Mouse (Mus musculus) limb, embryonic 12.5 days (tissue): ENCODE results near the gene Zgpat. TPM values are rescaled to one million over a fixed set of nuclear protein-coding genes. Genes with fewer than 3 reads are reported as not detected.

Experiments
- ATAC-seq: fragments of 200-750 bp; cut with Nextera tagmentation; 2 replicates; pipeline ENCODE4 v1.8.0; 2017; ENCODE audit warnings: low read depth, moderate TSS enrichment; ENCODE audit not compliant: insufficient number of reproducible peaks, insufficient read depth, low FRiP score, low TSS enrichment
- H3K27ac ChIP-seq: fragments of 300-500 bp; sonication (generic); 2 replicates; pipeline ENCODE4 v1.5.1; 2016; ENCODE audit warnings: mild to moderate bottlenecking, moderate library complexity
- H3K27me3 ChIP-seq: fragments of 300-500 bp; sonication (generic); 2 replicates; pipeline ENCODE4 v1.6.1; 2016; ENCODE audit warnings: mild to moderate bottlenecking, moderate library complexity
- H3K36me3 ChIP-seq: fragments of 300-500 bp; sonication (generic); 2 replicates; pipeline ENCODE4 v1.6.1; 2016; ENCODE audit warnings: mild to moderate bottlenecking, moderate library complexity
- H3K4me1 ChIP-seq: fragments of 300-500 bp; sonication (generic); replicated peaks from 2 replicates; pipeline ENCODE4 v1.6.1; 2016
- H3K4me2 ChIP-seq: fragments of 300-500 bp; sonication (generic); 2 replicates; pipeline ENCODE4 v1.6.1; 2016; ENCODE audit warnings: mild to moderate bottlenecking, moderate library complexity
- H3K4me3 ChIP-seq: fragments of 300-500 bp; sonication (generic); replicated peaks from 2 replicates; pipeline ENCODE4 v1.5.1; 2016; ENCODE audit warnings: mild to moderate bottlenecking
- H3K9ac ChIP-seq: fragments of 300-500 bp; sonication (generic); replicated peaks from 2 replicates; pipeline ENCODE4 v1.6.1; 2016; ENCODE audit warnings: mild to moderate bottlenecking, moderate library complexity
- H3K9me3 ChIP-seq: fragments of 300-500 bp; sonication (generic); 2 replicates; pipeline ENCODE4 v1.6.1; 2016; ENCODE audit warnings: mild to moderate bottlenecking, moderate library complexity
- WGBS: fragments of 180-500 bp; shearing (Covaris S2); methylation state at CpG from one replicate; pipeline ENCODE4 v1.1.7; 2016; 5-methylcytosine and 5-hydroxymethylcytosine counted together
- polyA plus RNA-seq: library from polyadenylated mRNA; unstranded; fragments of >200 nt; fragmentation: Nextera tagmentation; extraction: Ambion mirVana; gene quantifications from 2 replicates; pipeline ENCODE4 v1.2.1, GENCODE M21; 2016

Zgpat gene
- polyA plus RNA-seq, 1 experiment from 2014 or later = 54.9 TPM

DNA sequence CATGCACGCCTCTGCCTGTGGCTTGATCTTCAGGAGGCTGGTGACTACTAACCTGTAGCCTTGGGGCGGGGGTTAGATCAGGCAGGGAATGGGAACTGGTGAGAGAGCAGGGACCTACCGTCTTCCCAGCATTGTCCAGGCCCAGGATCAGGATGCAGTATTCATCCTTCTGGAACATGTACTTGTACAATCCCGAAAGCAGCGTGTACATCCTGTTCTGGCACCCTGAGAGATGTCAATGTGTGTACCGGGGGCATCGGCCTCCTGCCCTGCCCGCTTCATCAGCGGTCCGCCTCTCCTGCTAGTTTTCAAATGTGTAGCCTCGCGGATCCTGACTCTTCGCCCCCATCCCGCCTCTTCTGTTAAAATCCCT lies 255 bp upstream of the Zgpat start:
- Histone ChIP-seq H3K27me3 (no peaks in the 10 kb centered on the region), H3K4me2 (peak overlapping the region; percentile 94), H3K36me3 (peaks cover 54% of the 10 kb centered on the region), H3K9me3 (no peaks in the 10 kb centered on the region), H3K4me3 (peak overlapping the region; percentile 78), H3K27ac (peak overlapping the region; percentile 90), H3K4me1 (peaks cover 26% of the 10 kb centered on the region), H3K9ac (peak overlapping the region; percentile 87)
- WGBS = 7% methylated on average over 14 of the region's 14 CpGs
- ATAC-seq = 0 out of 2 replicates have a peak, but pooled peaks have one; percentile 9

DNA sequence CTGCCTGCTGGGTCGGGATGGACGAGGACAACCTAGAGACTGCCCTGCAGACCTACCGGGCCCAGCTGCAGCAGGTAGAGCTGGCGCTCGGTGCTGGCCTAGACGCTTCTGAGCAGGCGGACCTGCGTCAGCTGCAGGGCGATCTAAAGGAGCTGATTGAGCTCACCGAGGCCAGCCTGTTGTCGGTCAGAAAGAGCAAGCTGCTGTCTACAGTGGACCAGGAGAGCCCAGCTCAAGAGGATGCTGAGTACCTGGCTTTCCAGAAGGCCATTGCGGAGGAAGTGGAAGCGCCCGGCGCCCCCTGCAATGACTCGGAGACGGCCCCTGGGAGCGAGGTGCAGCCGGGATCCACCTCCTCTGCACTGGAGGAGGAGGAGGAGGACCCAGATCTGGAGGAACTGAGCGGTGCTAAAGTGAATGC lies 937 bp downstream of the Zgpat start:
- peaks cover 54% of the 10 kb centered on the region for H3K36me3 ChIP-seq
- peak overlapping the region; percentile 78 for H3K4me3 ChIP-seq
- peak; percentile 55 for ATAC-seq
- H3K27ac ChIP-seq = peak overlapping the region; percentile 90
- H3K9me3 ChIP-seq = no peaks in the 10 kb centered on the region
- H3K4me2 ChIP-seq = peak overlapping the region; percentile 94
- peaks cover 26% of the 10 kb centered on the region for H3K4me1 ChIP-seq
- no peaks in the 10 kb centered on the region for H3K27me3 ChIP-seq
- peak overlapping the region; percentile 87 for H3K9ac ChIP-seq
- under 1% methylated on average over 20 of the region's 20 CpGs for whole genome bisulfite sequencing

DNA sequence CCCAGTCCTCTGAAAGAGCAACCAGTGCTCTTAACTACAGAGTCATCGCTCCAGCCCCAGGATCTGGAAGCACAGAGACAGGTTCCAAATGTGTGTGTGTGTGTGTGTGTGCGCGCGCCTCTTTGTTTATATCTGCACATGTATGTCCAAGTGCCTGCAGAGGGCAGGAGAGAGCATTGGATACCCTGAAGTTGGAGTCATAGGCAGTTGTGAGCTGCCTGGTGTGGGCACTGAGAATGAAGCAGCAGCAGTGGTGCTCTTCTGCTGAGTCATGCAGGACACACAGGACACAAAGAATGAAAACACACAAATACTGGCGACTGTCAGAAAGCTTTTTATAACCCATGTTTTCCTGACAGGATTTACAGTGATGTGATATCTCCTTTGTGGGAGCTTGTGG lies 5.3 kb downstream of the Zgpat start:
- Histone ChIP-seq H3K4me2 (no peak overlapping the region), H3K9me3 (no peaks in the 10 kb centered on the region), H3K27ac (no peak overlapping the region), H3K4me3 (no peak overlapping the region), H3K4me1 (peaks cover 18% of the 10 kb centered on the region), H3K36me3 (peaks cover 41% of the 10 kb centered on the region), H3K9ac (no peak overlapping the region), H3K27me3 (no peaks in the 10 kb centered on the region)
- WGBS = 95% methylated on average over 5 of the region's 5 CpGs
- no peak for ATAC-seq

DNA sequence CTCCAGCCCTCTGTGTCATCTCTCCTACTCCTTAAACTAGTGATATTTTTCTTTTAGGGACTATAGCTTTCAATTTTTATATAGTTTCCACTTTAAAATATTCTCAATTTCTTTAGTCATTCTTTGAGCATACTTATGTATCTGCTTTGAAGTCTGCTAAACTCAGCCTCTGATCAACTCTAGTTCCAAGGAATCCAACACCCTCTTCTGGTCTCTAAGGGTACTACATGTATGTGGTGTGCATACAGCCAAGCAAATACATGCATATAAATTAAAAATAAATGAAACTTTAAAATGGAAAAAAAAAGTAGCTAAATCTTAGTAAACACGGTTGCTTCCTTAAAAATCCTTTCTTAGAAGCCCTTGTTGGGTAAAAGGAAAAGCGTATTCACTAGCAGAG lies 11.1 kb downstream of the Zgpat start:
- Histone ChIP-seq H3K4me3 (no peak overlapping the region), H3K27ac (no peak overlapping the region), H3K36me3 (peaks cover 39% of the 10 kb centered on the region), H3K9ac (no peak overlapping the region), H3K4me1 (no peaks in the 10 kb centered on the region), H3K4me2 (no peak overlapping the region), H3K27me3 (no peaks in the 10 kb centered on the region), H3K9me3 (no peaks in the 10 kb centered on the region)
- 92% methylated on average over 2 of the region's 2 CpGs for WGBS
- no peak for ATAC-seq

DNA sequence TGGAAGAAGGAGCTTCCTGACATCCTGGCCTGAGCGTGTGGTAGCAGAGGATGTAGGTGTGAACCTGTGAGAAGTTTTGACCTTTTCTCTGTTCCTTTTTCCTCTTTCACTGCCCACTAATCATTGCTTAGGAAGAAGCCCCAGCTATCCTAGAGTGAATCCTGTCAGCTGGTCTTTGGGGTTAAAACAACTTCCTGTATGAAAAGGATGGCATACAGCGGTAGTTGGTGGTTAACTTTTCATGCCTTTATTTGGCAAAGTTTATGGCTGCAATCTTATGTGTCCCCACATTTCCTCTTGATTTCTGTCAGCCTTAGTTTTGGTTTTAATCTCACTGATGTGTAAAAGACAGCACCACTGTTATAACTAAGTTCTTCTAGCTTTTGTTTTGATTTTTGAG lies 12.5 kb downstream of the Zgpat start:
- Histone ChIP-seq H3K4me2 (no peak overlapping the region), H3K4me3 (no peak overlapping the region), H3K36me3 (peaks cover 41% of the 10 kb centered on the region), H3K4me1 (no peaks in the 10 kb centered on the region), H3K27me3 (no peaks in the 10 kb centered on the region), H3K9ac (no peak overlapping the region), H3K9me3 (no peaks in the 10 kb centered on the region), H3K27ac (no peak overlapping the region)
- no peak for ATAC-seq
- 79% methylated on average over 2 of the region's 2 CpGs for WGBS

DNA sequence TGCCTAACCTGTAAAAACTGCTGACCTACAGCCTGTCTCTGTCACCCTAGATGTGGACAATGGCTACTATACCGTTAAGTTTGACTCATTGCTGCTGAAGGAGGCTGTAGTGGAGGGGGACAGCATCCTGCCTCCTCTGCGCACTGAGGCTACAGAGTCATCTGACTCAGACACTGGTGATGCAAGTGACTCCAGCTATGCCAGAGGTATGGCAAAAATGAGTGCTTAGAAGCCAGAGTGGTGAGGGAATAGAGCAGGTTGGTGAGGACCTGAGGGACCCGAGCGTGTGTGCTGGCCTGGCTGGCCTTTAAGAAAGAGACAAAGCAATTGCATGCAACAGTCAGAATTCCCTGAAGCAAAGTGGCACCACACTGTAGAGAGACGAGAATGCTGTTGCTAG lies 14.0 kb downstream of the Zgpat start:
- H3K9me3 ChIP-seq = no peaks in the 10 kb centered on the region
- WGBS = 89% methylated on average over 5 of the region's 5 CpGs
- H3K27ac ChIP-seq = no peak overlapping the region
- no peak overlapping the region for H3K4me2 ChIP-seq
- no peak overlapping the region for H3K4me3 ChIP-seq
- no peak overlapping the region for H3K9ac ChIP-seq
- no peak for ATAC-seq
- H3K27me3 ChIP-seq = no peaks in the 10 kb centered on the region
- H3K4me1 ChIP-seq = no peaks in the 10 kb centered on the region
- H3K36me3 ChIP-seq = peaks cover 56% of the 10 kb centered on the region

DNA sequence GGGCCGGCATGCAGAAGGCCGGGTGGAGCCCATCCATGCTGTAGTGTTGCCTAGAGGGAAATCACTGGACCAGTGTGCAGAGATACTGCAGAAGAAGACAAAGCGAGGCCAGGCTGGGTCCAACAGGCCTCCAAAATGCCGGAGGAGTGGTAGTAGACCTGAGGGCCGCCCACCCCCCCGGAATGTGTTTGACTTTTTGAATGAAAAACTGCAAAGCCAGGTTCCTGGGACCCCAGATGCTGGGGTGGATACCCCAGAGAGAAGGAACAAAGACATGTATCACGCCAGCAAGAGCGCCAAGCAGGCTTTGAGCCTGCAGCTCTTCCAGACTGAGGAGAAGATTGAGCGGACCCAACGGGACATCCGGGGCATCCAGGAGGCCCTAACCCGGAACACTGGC lies 15.1 kb downstream of the Zgpat start, which contains the start of gene Lime1:
Gene Lime1 (plus strand): TSS at position 301 of the 400 bp plus-strand sequence.
- H3K36me3 ChIP-seq = peaks cover 67% of the 10 kb centered on the region
- H3K27ac ChIP-seq = no peak within 1 kb of the TSS
- H3K4me1 ChIP-seq = no peaks in the 10 kb centered on the region
- no peak within 1 kb of the TSS for H3K9ac ChIP-seq
- H3K4me3 ChIP-seq = no peak within 1 kb of the TSS
- H3K27me3 ChIP-seq = no peaks in the 10 kb centered on the region
- H3K9me3 ChIP-seq = no peaks in the 10 kb centered on the region
- no peak for ATAC-seq
- WGBS = 95% methylated on average over 12 of the region's 12 CpGs
- H3K4me2 ChIP-seq = no peak within 1 kb of the TSS

DNA sequence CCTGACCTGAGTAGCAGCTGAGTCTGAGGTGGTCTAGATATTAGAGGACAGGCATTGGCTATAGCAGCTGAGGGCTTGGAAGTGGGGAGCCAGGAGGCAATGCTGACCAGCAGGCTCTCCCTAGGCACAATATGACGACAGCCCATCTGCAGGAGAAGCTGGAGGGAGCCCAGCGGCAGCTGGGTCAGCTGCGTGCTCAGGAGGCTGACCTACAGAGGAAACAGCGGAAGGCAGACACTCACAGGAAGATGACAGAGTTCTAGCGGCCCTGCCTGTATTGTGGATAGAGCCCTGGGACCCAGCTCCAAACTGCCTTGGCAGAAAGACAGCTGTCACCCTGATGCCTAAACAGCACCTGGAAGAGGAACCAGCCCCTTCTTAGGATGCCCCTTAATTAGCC lies 15.5 kb downstream of the Zgpat start:
- H3K9ac ChIP-seq = no peak overlapping the region
- H3K4me1 ChIP-seq = no peaks in the 10 kb centered on the region
- 84% methylated on average over 5 of the region's 5 CpGs for WGBS
- no peak for ATAC-seq
- H3K36me3 ChIP-seq = peaks cover 72% of the 10 kb centered on the region
- H3K9me3 ChIP-seq = no peaks in the 10 kb centered on the region
- no peak overlapping the region for H3K27ac ChIP-seq
- no peak overlapping the region for H3K4me3 ChIP-seq
- H3K27me3 ChIP-seq = no peaks in the 10 kb centered on the region
- H3K4me2 ChIP-seq = no peak overlapping the region

DNA sequence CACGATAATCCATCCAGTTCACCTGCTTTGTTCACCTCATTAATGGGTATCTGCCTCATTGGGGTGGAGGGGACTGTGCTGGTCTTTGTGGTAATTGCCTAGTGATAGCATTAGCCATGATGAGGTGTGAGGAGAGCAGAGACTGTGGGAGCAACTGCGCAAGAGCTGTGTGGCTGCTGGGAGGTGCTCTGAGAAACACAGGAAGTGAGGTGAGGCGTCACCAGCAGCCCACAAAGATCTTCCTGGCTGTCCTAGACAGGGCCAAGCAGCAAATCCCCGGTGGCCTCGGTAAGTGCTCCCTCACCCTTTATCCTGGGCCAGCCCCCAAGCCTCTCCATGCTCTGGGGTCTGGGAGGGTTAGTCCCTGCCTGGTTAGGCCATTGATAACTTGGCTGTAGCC lies 16.4 kb downstream of the Zgpat start:
- H3K36me3 ChIP-seq = peaks cover 79% of the 10 kb centered on the region
- H3K9me3 ChIP-seq = no peaks in the 10 kb centered on the region
- no peak for ATAC-seq
- H3K27me3 ChIP-seq = no peaks in the 10 kb centered on the region
- H3K27ac ChIP-seq = no peak overlapping the region
- H3K4me1 ChIP-seq = no peaks in the 10 kb centered on the region
- 93% methylated on average over 5 of the region's 5 CpGs for WGBS
- H3K9ac ChIP-seq = no peak overlapping the region
- no peak overlapping the region for H3K4me3 ChIP-seq
- H3K4me2 ChIP-seq = no peak overlapping the region

DNA sequence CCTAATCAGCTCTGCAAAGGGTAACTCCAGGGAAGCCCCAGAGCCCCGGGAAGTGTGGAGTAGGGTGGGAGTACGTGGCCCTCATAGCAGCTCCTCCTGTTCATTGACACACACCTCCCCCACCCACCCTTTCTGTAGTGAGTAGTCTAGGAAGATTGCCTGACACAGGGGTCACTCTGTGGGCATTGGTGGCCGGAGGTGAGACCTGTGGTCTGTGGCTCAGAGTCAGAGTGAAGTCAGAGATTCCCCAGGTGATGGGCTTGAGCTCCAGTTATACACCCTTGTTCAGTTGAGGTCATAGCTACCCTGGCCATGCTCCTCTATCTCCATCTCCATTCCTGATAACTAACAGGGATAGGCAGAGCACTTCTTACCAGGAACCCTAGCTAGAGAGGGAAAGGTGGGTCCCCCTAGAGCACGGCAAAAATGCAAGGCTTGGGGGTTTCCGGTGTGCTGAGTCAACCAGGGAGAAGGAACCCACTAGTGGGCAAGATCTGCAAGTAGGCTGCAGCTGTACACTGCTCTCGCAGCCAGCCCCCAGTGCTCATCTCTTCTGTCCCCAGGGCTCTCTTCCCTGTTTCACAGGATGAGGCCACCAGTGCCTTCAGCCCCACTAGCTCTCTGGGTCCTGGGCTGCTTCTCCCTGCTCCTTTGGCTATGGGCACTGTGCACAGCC lies 17.0 kb downstream of the Zgpat start:
- no peaks in the 10 kb centered on the region for H3K9me3 ChIP-seq
- H3K36me3 ChIP-seq = peaks cover 86% of the 10 kb centered on the region
- H3K27me3 ChIP-seq = no peaks in the 10 kb centered on the region
- H3K4me3 ChIP-seq = no peak overlapping the region
- H3K4me2 ChIP-seq = no peak overlapping the region
- no peak for ATAC-seq
- H3K9ac ChIP-seq = no peak overlapping the region
- no peak overlapping the region for H3K27ac ChIP-seq
- 87% methylated on average over 6 of the region's 6 CpGs for WGBS
- H3K4me1 ChIP-seq = no peaks in the 10 kb centered on the region

DNA sequence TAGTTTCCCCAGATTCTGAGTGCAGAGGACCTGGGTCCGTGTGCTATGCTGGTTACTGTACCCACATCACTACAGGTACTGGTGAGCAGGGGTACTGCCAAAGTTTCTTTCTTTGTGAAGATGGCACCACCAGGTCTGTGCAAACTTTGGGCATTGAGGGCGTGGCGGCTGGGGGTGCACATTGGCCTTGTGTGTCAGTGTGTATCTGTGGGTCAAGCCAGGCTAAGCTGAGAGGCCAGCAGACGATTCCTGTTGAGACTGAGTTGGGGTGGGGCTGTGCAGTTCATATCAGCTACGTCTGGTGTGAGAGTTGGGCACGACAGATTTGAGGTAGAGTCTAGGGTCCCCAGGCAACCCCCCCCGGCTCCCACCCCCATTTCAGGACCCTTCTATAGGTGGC lies 19.7 kb downstream of the Zgpat start:
- ATAC-seq = peak; percentile 21; the same call in 1 of the 2 replicates
- no peak overlapping the region for H3K4me2 ChIP-seq
- no peak overlapping the region for H3K4me3 ChIP-seq
- no peaks in the 10 kb centered on the region for H3K9me3 ChIP-seq
- no peak overlapping the region for H3K27ac ChIP-seq
- H3K4me1 ChIP-seq = no peaks in the 10 kb centered on the region
- peaks cover 83% of the 10 kb centered on the region for H3K36me3 ChIP-seq
- H3K9ac ChIP-seq = no peak overlapping the region
- no peaks in the 10 kb centered on the region for H3K27me3 ChIP-seq
- 91% methylated on average over 7 of the region's 7 CpGs for WGBS

DNA sequence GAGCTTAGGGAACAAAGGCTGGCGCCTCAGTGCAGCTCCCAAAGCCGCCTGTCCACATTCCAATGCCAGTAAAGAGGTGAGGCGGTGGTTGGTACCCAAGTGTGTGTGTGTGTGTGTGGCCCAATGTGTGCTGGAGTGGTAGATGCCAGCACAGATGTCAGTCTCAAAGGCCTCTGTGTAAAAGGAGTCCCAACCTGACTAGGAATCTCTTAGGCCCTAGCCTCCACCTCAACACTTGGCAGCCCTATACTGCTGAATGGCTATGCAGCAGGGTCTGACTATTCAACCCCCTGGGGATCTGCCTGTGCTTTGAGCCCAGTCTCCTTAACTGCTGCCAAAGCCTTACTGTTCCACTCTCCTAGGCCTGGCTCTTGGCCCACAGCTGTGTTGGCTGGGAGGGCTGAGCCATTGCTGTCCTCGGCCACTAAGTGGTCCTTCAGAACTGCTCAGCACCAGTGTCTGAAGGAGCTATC lies 20.2 kb downstream of the Zgpat start:
- H3K27ac ChIP-seq = no peak overlapping the region
- WGBS = 84% methylated on average over 4 of the region's 4 CpGs
- no peak overlapping the region for H3K4me3 ChIP-seq
- no peaks in the 10 kb centered on the region for H3K4me1 ChIP-seq
- ATAC-seq = no peak
- no peak overlapping the region for H3K4me2 ChIP-seq
- H3K9ac ChIP-seq = no peak overlapping the region
- H3K27me3 ChIP-seq = no peaks in the 10 kb centered on the region
- H3K36me3 ChIP-seq = peaks cover 78% of the 10 kb centered on the region
- no peaks in the 10 kb centered on the region for H3K9me3 ChIP-seq
